Mouse (Mus musculus) liver, embryonic 14.5 days (tissue): ENCODE results near the gene Pip5k1b. TPM values are rescaled to one million over a fixed set of nuclear protein-coding genes. Genes with fewer than 3 reads are reported as not detected.

ENCODE experiments used
- ATAC-seq: fragments of 200-750 bp; cut with Nextera tagmentation; 2 replicates; pipeline ENCODE4 v1.8.0; 2017; ENCODE audit warnings: moderate number of reproducible peaks, mild to moderate bottlenecking, moderate library complexity; ENCODE audit not compliant: insufficient read depth
- DNase-seq, 3 experiments: peaks; one replicate each; pipeline ENCODE4 v3.0.0-alpha.2; 2012 to 2013; ENCODE audit warnings: low read depth in 3 of 3, low spot score in 3 of 3
- H3K27ac ChIP-seq: fragments of 300-500 bp; sonication (generic); 2 replicates; pipeline ENCODE4 v1.5.1; 2014; ENCODE audit warnings: moderate library complexity, mild to moderate bottlenecking, control low read depth, inconsistent platforms
- H3K27me3 ChIP-seq: fragments of 300-500 bp; sonication (generic); 2 replicates; pipeline ENCODE4 v1.6.1; 2014; ENCODE audit warnings: mild to moderate bottlenecking, low read length, moderate library complexity; ENCODE audit not compliant: control insufficient read depth, insufficient read depth
- H3K36me3 ChIP-seq: fragments of 300-500 bp; sonication (generic); replicated peaks from 2 replicates; pipeline ENCODE4 v1.6.1; 2014; ENCODE audit warnings: low read depth; ENCODE audit not compliant: control insufficient read depth, insufficient read depth
- H3K4me1 ChIP-seq, 2 experiments: fragments of 200-500 bp in 1 of 2; fragments of 300-500 bp in 1 of 2; sonication (generic) in 1 of 2; replicated peaks; 2 replicates each; pipeline ENCODE4 v1.6.1; 2012 to 2014; ENCODE audit warnings: antibody characterized with exemption in 1 of 2, inconsistent platforms in 1 of 2, low read length in 1 of 2; ENCODE audit not compliant: control insufficient read depth in 2 of 2, insufficient read depth in 2 of 2
- H3K4me2 ChIP-seq: fragments of 300-500 bp; sonication (generic); 2 replicates; pipeline ENCODE4 v1.6.1; 2014; ENCODE audit warnings: low read depth, mild to moderate bottlenecking, control low read depth, moderate library complexity
- H3K4me3 ChIP-seq, 2 experiments: fragments of 200-500 bp in 1 of 2; fragments of 300-500 bp in 1 of 2; sonication (generic) in 1 of 2; 2 replicates each; pipeline ENCODE4 v1.5.1; 2012 to 2014; ENCODE audit warnings: low read depth in 2 of 2, low read length in 2 of 2, mild to moderate bottlenecking in 2 of 2, control low read depth in 1 of 2, inconsistent platforms in 1 of 2, moderate library complexity in 1 of 2; ENCODE audit not compliant: insufficient read depth in 1 of 2
- H3K9ac ChIP-seq: fragments of 300-500 bp; sonication (generic); replicated peaks from 2 replicates; pipeline ENCODE4 v1.6.1; 2014; ENCODE audit warnings: mild to moderate bottlenecking, control low read depth, moderate library complexity
- H3K9me3 ChIP-seq: fragments of 300-500 bp; sonication (generic); 2 replicates; pipeline ENCODE4 v1.6.1; 2016; ENCODE audit warnings: low read length, mixed read lengths; ENCODE audit not compliant: control insufficient read depth
- CTCF ChIP-seq: IDR thresholded peaks from 2 replicates; pipeline ENCODE4 v1.5.1; 2016; ENCODE audit warnings: antibody characterized with exemption, low read depth, control low read depth
- EP300 ChIP-seq: IDR thresholded peaks from 2 replicates; pipeline ENCODE4 v1.6.1; 2016; ENCODE audit warnings: antibody characterized with exemption, low read depth
- WGBS: fragments of 180-500 bp; shearing (Covaris S2); extraction: QIAGEN DNeasy Blood & Tissue Kit; methylation state at CpG from one replicate; pipeline ENCODE4 v1.1.7; 2014; ENCODE audit not compliant: insufficient replicate concordance; 5-methylcytosine and 5-hydroxymethylcytosine counted together
- polyA plus RNA-seq, 2 experiments: library from polyadenylated mRNA; depleted of rRNA in 1 of 2; stranded (reverse) in 1 of 2; unstranded in 1 of 2; fragments of >200 nt; fragmentation: Nextera tagmentation in 1 of 2; extraction: Ambion mirVana in 1 of 2; gene quantifications; 2 replicates each; pipeline versions ENCODE4 v1.2.1 to v1.2.3; 2012 to 2014

Pip5k1b gene
- polyA plus RNA-seq, 2 experiments: 8.1 to 10.8 TPM

DNA sequence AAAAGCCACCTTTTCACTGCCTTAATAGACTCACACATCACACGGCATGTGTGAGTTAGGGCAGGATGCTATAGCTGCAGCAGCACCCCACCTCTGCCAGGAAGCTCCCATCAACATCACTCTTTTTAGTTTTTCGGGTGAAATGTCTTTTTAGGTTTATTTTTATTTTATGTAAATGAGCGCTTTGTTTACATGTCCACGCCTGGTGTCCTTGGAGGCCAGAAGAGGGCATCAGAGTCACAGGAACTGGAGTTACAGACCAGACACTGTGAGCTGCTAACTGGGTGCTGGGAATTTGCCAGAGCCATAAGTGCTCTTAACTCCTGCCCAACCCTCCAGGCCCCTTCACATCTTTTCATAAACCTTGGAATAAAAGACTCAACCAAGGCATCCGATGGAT lies 249.3 kb downstream of the Pip5k1b start:
- Histone ChIP-seq H3K4me3 (no peak overlapping the region), H3K4me1 (no peaks in the 10 kb centered on the region), H3K27me3 (no peaks in the 10 kb centered on the region), H3K27ac (no peak overlapping the region), H3K9ac (no peak overlapping the region), H3K4me2 (no peak overlapping the region), H3K36me3 (no peaks in the 10 kb centered on the region), H3K9me3 (no peaks in the 10 kb centered on the region)
- ATAC-seq (no peak), DNase-seq (no peak)
- TF ChIP-seq CTCF (no peak), EP300 (no peak)
- 77% methylated on average over 5 of the region's 5 CpGs for WGBS

DNA sequence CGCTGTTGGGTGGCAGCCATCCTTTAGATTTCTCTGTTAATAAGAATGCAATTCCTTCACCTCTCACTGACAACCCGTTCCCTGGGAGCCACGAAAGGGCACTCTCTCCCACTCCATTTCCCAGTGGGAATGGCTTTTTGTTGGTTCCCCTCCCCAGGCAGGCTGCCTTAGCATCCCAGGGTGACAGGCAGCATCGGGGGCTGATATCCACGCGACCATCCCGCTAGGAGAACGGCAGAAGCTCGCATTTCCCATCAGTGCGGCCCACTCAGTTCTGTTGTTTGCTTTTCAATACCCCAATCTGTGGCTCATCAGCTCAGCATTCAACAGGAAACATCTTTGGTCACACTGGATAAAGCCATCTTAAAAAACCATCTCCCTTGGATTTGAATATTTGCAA lies 253.5 kb downstream of the Pip5k1b start:
- no peak overlapping the region for H3K4me2 ChIP-seq
- H3K9ac ChIP-seq: no peak overlapping the region
- H3K36me3 ChIP-seq: no peaks in the 10 kb centered on the region
- no peaks in the 10 kb centered on the region for H3K4me1 ChIP-seq
- H3K9me3 ChIP-seq: no peaks in the 10 kb centered on the region
- no peak for ATAC-seq
- 69% methylated on average over 10 of the region's 10 CpGs for WGBS
- TF ChIP-seq EP300: no peak
- no peak for TF ChIP-seq CTCF
- H3K27ac ChIP-seq: no peak overlapping the region
- H3K4me3 ChIP-seq: no peak overlapping the region
- H3K27me3 ChIP-seq: no peaks in the 10 kb centered on the region
- DNase-seq: no peak

DNA sequence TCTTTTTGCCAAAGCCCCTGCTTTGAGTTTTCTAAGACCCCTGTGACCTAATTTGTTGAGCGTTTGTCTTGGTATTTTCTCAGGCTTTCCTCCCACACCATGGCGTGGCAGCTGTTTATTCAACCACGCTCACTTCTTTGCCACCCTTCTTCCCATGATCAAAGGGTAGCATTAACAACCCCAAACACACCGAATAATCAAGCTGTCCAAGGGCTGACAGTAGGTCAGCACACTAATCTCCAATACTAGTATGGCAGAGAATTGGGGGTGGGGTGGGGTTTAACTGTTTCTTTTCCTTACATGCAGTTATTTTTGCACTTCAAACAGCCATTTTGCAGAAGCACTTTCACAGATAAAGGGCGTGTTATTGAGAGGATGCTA lies 253.9 kb downstream of the Pip5k1b start:
- no peak overlapping the region for H3K4me3 ChIP-seq
- no peak overlapping the region for H3K4me2 ChIP-seq
- H3K36me3 ChIP-seq: no peaks in the 10 kb centered on the region
- no peaks in the 10 kb centered on the region for H3K9me3 ChIP-seq
- 49% methylated on average over 5 of the region's 5 CpGs for whole genome bisulfite sequencing
- no peaks in the 10 kb centered on the region for H3K4me1 ChIP-seq
- DNase-seq (no peak), ATAC-seq (no peak)
- TF ChIP-seq CTCF (no peak), EP300 (no peak)
- no peak overlapping the region for H3K9ac ChIP-seq
- no peaks in the 10 kb centered on the region for H3K27me3 ChIP-seq
- H3K27ac ChIP-seq: no peak overlapping the region

DNA sequence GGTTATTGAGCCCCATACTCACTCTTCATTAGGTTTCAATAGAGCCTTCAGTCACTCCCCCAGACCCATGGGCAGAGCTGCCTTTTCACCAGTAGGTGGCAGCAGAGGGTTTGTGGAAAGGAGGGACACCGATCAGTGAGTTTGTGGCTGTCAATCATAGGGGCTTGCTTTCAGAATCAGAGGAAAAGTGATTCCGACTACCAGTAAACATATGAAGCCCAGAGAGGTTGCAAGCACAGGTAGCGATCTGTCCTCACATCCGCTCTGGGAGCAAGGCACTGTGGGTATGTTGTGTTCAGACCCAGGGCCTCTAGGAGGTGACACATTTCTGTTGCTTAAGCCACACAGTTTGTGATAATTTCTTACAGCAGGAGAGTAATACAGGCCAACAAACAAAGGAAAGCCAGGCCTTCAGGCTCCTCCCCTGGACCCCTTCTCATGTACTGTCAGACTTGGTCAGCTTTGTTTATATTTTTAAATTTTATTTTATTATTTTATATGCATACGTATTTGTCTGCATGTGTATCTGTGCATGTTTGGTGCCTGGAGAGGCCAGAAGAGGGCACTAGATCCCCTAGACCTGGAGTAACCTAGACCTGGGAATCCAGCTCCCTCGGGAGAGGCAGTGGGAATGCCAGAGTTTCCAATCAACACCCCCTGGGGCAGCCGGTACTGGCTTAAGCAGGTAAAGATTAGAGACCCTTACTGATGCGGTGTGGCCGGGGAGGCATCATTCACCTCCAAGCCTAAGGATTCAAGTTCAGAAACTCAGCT lies 254.5 kb downstream of the Pip5k1b start:
- 19% methylated on average over 9 of the region's 9 CpGs for WGBS
- no peak overlapping the region for H3K27ac ChIP-seq
- H3K9me3 ChIP-seq: no peaks in the 10 kb centered on the region
- DNase-seq (peak; percentile 49 to 63 (median 51)), ATAC-seq (peak; percentile 58; the same call in 1 of the 2 replicates)
- peak overlapping the region in 1 of 2 experiments; percentile 60; a peak in 2 of 4 replicates for H3K4me3 ChIP-seq
- TF ChIP-seq CTCF: peak; percentile 94
- TF ChIP-seq EP300: no peak
- no peak overlapping the region for H3K9ac ChIP-seq
- no peaks in the 10 kb centered on the region for H3K27me3 ChIP-seq
- H3K4me1 ChIP-seq: no peaks in the 10 kb centered on the region
- no peaks in the 10 kb centered on the region for H3K36me3 ChIP-seq
- peak overlapping the region; percentile 52 for H3K4me2 ChIP-seq

DNA sequence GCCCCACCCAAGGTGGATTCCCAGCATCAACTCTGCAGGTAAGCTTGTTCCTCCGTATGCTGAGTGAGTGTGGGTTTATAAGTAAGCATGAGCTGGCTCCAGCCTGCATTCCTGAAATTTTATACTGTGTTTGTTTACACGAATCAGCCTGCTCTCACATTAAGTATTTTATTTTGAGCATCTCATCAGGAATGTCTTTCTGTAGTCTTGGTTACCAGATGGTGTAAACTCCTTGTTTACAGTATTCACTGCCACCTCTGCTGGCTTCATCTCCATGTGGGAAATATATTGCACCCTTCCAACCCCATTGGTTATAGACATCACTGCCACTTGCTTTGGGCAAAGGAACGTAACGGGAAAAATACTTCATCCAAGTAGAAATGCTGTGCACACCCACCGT lies 262.1 kb downstream of the Pip5k1b start:
- Histone ChIP-seq H3K4me2 (no peak overlapping the region), H3K9ac (no peak overlapping the region), H3K9me3 (no peaks in the 10 kb centered on the region), H3K36me3 (no peaks in the 10 kb centered on the region), H3K27me3 (no peaks in the 10 kb centered on the region), H3K4me3 (no peak overlapping the region), H3K4me1 (no peaks in the 10 kb centered on the region), H3K27ac (no peak overlapping the region)
- ATAC-seq (no peak), DNase-seq (no peak)
- WGBS: 71% methylated on average over 5 of the region's 5 CpGs
- no peak for TF ChIP-seq EP300
- TF ChIP-seq CTCF: no peak
